In genomic region chr12:75304132-75304531, GRCm38 (mm10) we compare ENCODE assay signal across 11 mouse cellular contexts. TPM values are rescaled to one million over a fixed set of nuclear protein-coding genes. Genes with fewer than 3 reads are reported as not detected.
DNase-seq lines count a peak whose midpoint lies in the region; ATAC-seq and TF ChIP-seq lines count a peak whose summit lies in the region.
"Had no signal": no experiment of that assay in that cellular context is flagged by ENCODE, and none has a peak within 500 bp of the region (broad histone marks: within the 10 kb centered on the region; RNA-seq: fewer than 3 reads in every experiment).

No protein-coding gene starts in this region.

- H3K4me2 ChIP-seq in kidney, embryonic 16.5 days (replicated peaks; ENCODE audit: low read depth, low read length) = no peak overlapping the region
- H3K4me2 ChIP-seq: lung, embryonic 14.5 days had no signal

- H3K4me1 ChIP-seq in kidney, adult 2 months (ENCODE audit: control insufficient read depth, insufficient read depth, low read length) = no peaks in the 10 kb centered on the region
- H3K4me1 ChIP-seq in kidney, embryonic 16.5 days (ENCODE audit: insufficient read depth, low read length) = 0 out of 2 replicates have a peak, but pooled peaks cover 4% of the 10 kb centered on the region

- peak; percentile 28 for DNase-seq in kidney, adult 2 months
- peak; percentile 53 for DNase-seq in urinary bladder, postnatal 14 days (ENCODE audit: low spot score)
- DNase-seq in urinary bladder, adult 2 months (ENCODE audit: low spot score) = no peak
- peak; percentile 55 to 86 for DNase-seq in gastrocnemius, postnatal 36 days
- no peak for DNase-seq in spleen, postnatal 36 days (ENCODE audit: low spot score in 2 of 2)
- DNase-seq: cerebellum, postnatal 14 days; kidney, postnatal 36 days; lung, embryonic 14.5 days had no signal

- H3K4me3 ChIP-seq in kidney, adult 2 months (ENCODE audit: insufficient read depth, low read depth, low read length) = no peak overlapping the region
- H3K4me3 ChIP-seq in kidney, embryonic 16.5 days (ENCODE audit: low read length) = no peak overlapping the region

- WGBS in kidney, adult 2 months = 85% methylated on average over 6 of the region's 6 CpGs
- WGBS in kidney, embryonic 16.5 days = 89% methylated on average over 6 of the region's 6 CpGs

- ATAC-seq in kidney, embryonic 16.5 days (ENCODE audit: low FRiP score, low TSS enrichment) = no peak
- ATAC-seq in megakaryocyte progenitor cell, adult 5-6 weeks (replicated peaks; ENCODE audit: poor library complexity) = no peak
- ATAC-seq: hindbrain, postnatal 0 days had no signal

- intact Hi-C loops in gastrocnemius, postnatal 36 days (cut with DNase I) = no loop called here

- no peak for TF ChIP-seq POLR2A in kidney, adult 2 months (IDR thresholded peaks at IDR 0.05; ENCODE audit: low read depth, low read length)

- no peaks in the 10 kb centered on the region for H3K9me3 ChIP-seq in kidney, embryonic 16.5 days (ENCODE audit: low read length)

- TF ChIP-seq CTCF in kidney, adult 2 months (conservative IDR thresholded peaks at IDR 0.05; ENCODE audit: insufficient read depth, insufficient read length, low read depth, low read length) = no peak

- no peak overlapping the region for H3K9ac ChIP-seq in kidney, embryonic 16.5 days (replicated peaks; ENCODE audit: low read length)
- H3K9ac ChIP-seq: lung, embryonic 14.5 days had no signal

- no peaks in the 10 kb centered on the region for H3K36me3 ChIP-seq in kidney, adult 2 months (ENCODE audit: control insufficient read depth, insufficient read depth, low read length)
- H3K36me3 ChIP-seq in kidney, embryonic 16.5 days (ENCODE audit: insufficient read depth, low read length) = no peaks in the 10 kb centered on the region

- H3K27ac ChIP-seq in kidney, adult 2 months (ENCODE audit: insufficient read depth, low read depth, low read length) = no peak overlapping the region
- H3K27ac ChIP-seq in kidney, embryonic 16.5 days (ENCODE audit: low read length) = no peak overlapping the region
- H3K27ac ChIP-seq: hindbrain, postnatal 0 days had no signal

- H3K27me3 ChIP-seq in kidney, adult 2 months (replicated peaks; ENCODE audit: control insufficient read depth, insufficient read depth, low read length) = no peaks in the 10 kb centered on the region
- no peaks in the 10 kb centered on the region for H3K27me3 ChIP-seq in kidney, embryonic 16.5 days (ENCODE audit: insufficient read depth, low read length)

RNA-seq across cellular contexts. Expression of gene Rhoj, which starts 4.0 kb away (rescaled TPM):
- 19.5 and 21.7 TPM in 2 replicates for polyA plus RNA-seq in kidney, adult 2 months (2012; rRNA removed)
- 57.3 and 58.3 TPM in 2 replicates for polyA plus RNA-seq in kidney, embryonic 16.5 days (2015; fragmentation: Nextera tagmentation; extraction: Ambion mirVana)
- polyA plus RNA-seq in urinary bladder, adult 2 months (2012; rRNA removed) = 109 and 121 TPM in 2 replicates
- 10 to 100 TPM; 13.2 to 17.6 TPM for total RNA-seq in gastrocnemius, postnatal 36 days (2021)
- total RNA-seq in megakaryocyte progenitor cell, adult 5-6 weeks (2015) = 2.2 and 2.6 TPM in 2 replicates
- total RNA-seq in megakaryocyte progenitor cell, adult 5-6 weeks (2017) = 1.6 and 2.0 TPM in 2 replicates

Comparison
In these comparisons a context has a peak if more than half of its experiments do, and no peak if none do; other contexts are left out.
1. DNase-seq: peak in kidney, adult 2 months (single experiment), urinary bladder, postnatal 14 days (single experiment) and gastrocnemius, postnatal 36 days (2 of 2); none in urinary bladder, adult 2 months (single experiment) and spleen, postnatal 36 days (0 of 2).